Mouse (Mus musculus): ENCODE data around the gene Ralgps2.

DNA sequence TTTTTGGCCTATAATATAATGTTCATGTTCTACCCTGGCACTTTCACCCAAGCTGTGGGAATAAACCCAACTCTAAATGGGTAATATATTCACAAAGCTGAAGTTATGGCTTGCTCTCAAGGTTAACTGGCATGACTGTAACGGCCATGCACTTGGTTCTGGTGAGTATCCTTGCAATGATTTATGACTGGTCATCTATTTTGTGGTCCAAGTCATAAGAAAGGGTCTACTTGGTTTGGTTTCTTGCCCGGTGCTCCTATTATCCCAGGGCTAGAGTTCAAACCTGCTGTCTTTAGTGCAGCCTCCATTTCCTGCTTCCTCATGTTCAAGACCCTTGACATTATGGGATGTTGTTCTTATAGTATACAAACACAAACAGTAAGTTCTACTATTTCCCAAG is 54.6 kb downstream of the Ralgps2 start:
- TF ChIP-seq POLR2A (IDR thresholded peaks at IDR 0.05; ENCODE audit: low read depth, low read length), result no peak
- no peak for TF ChIP-seq CTCF (IDR thresholded peaks at IDR 0.05; ENCODE audit: extremely low read depth, insufficient read depth, insufficient read length, insufficient replicate concordance)
